Mouse (Mus musculus): ENCODE data around the gene Nup35. TPM values are rescaled to one million over a fixed set of nuclear protein-coding genes. Genes with fewer than 3 reads are reported as not detected.

Gene Nup35
- polyA plus RNA-seq (2012; rRNA removed), result 43.2 and 65.4 TPM in 2 replicates
- 43.3 and 43.7 TPM in 2 replicates for polyA plus RNA-seq (2014; fragmentation: Nextera tagmentation; extraction: Ambion mirVana)

- 3% methylated on average over 21 of the region's 21 CpGs for whole genome bisulfite sequencing
- H3K9ac ChIP-seq (ENCODE audit: low read depth, low read length, severe bottlenecking), result peak within 1 kb of the TSS; percentile 73
- H3K9me3 ChIP-seq (ENCODE audit: control insufficient read depth, low read length), result no peaks in the 10 kb centered on the region
- no peaks in the 10 kb centered on the region; the same call in 1 of the 2 replicates for H3K36me3 ChIP-seq (ENCODE audit: control insufficient read depth, insufficient read depth, low read length)
- peak within 1 kb of the TSS; percentile 28; the same call in 1 of the 2 replicates for H3K27ac ChIP-seq (replicated peaks; ENCODE audit: low read depth, low read length)
- H3K4me1 ChIP-seq (ENCODE audit: control insufficient read depth, insufficient read depth, low read length), result peaks cover 3% of the 10 kb centered on the region; the same call in 1 of the 2 replicates
- peak; percentile 73; the same call in 1 of the 2 replicates for TF ChIP-seq POLR2A (IDR thresholded peaks at IDR 0.05; ENCODE audit: borderline replicate concordance, extremely low read depth, insufficient read depth, insufficient read length)
- peak; percentile 99 for ATAC-seq (ENCODE audit: low FRiP score, low read depth)
- DNase-seq (ENCODE audit: low spot score), result peak; percentile 97
- no peaks in the 10 kb centered on the region for H3K27me3 ChIP-seq (ENCODE audit: control insufficient read depth, insufficient read depth, low read length)
- H3K4me2 ChIP-seq (replicated peaks; ENCODE audit: low read depth, low read length, severe bottlenecking), result peak within 1 kb of the TSS; percentile 61
- peak within 1 kb of the TSS; percentile 59 for H3K4me3 ChIP-seq (replicated peaks; ENCODE audit: low read length)
Observed at GRCm38 (mm10) chr2:80616854-80617737, at the start of gene Nup35, which contains the start of gene Dusp19. TSS of gene Nup35 (plus strand) at chr2:80617236. TSS of gene Dusp19 (plus strand) at chr2:80617045.

- Histone ChIP-seq H3K4me2 (replicated peaks; ENCODE audit: low read depth, low read length, severe bottlenecking) (no peak overlapping the region), H3K4me3 (replicated peaks; ENCODE audit: low read length) (no peak overlapping the region), H3K9ac (ENCODE audit: low read depth, low read length, severe bottlenecking) (no peak overlapping the region), H3K27ac (replicated peaks; ENCODE audit: low read depth, low read length) (no peak overlapping the region), H3K36me3 (ENCODE audit: control insufficient read depth, insufficient read depth, low read length) (peaks cover 3% of the 10 kb centered on the region), H3K27me3 (ENCODE audit: control insufficient read depth, insufficient read depth, low read length) (no peaks in the 10 kb centered on the region), H3K4me1 (ENCODE audit: control insufficient read depth, insufficient read depth, low read length) (no peaks in the 10 kb centered on the region), H3K9me3 (ENCODE audit: control insufficient read depth, low read length) (no peaks in the 10 kb centered on the region)
- no peak for DNase-seq (ENCODE audit: low spot score)
- no peak for TF ChIP-seq POLR2A (IDR thresholded peaks at IDR 0.05; ENCODE audit: borderline replicate concordance, extremely low read depth, insufficient read depth, insufficient read length)
- no peak for ATAC-seq (ENCODE audit: low FRiP score, low read depth)
- WGBS, result 87% methylated on average over 4 of the region's 4 CpGs
Observed at GRCm38 (mm10) chr2:80567411-80567810, 49.6 kb upstream of the Nup35 start.

GRCm38 (mm10) chr2:80570656-80571055 lies 46.4 kb upstream of the Nup35 start:
- no peaks in the 10 kb centered on the region for H3K9me3 ChIP-seq (ENCODE audit: control insufficient read depth, low read length)
- no peak overlapping the region for H3K9ac ChIP-seq (ENCODE audit: low read depth, low read length, severe bottlenecking)
- no peak overlapping the region for H3K4me2 ChIP-seq (replicated peaks; ENCODE audit: low read depth, low read length, severe bottlenecking)
- no peak for DNase-seq (ENCODE audit: low spot score)
- TF ChIP-seq POLR2A (IDR thresholded peaks at IDR 0.05; ENCODE audit: borderline replicate concordance, extremely low read depth, insufficient read depth, insufficient read length), result no peak
- 59% methylated on average over 4 of the region's 4 CpGs for whole genome bisulfite sequencing
- H3K4me3 ChIP-seq (replicated peaks; ENCODE audit: low read length), result no peak overlapping the region
- no peak for ATAC-seq (ENCODE audit: low FRiP score, low read depth)
- H3K4me1 ChIP-seq (ENCODE audit: control insufficient read depth, insufficient read depth, low read length), result no peaks in the 10 kb centered on the region
- peaks cover 3% of the 10 kb centered on the region for H3K36me3 ChIP-seq (ENCODE audit: control insufficient read depth, insufficient read depth, low read length)
- H3K27me3 ChIP-seq (ENCODE audit: control insufficient read depth, insufficient read depth, low read length), result no peaks in the 10 kb centered on the region
- no peak overlapping the region for H3K27ac ChIP-seq (replicated peaks; ENCODE audit: low read depth, low read length)

GRCm38 (mm10) chr2:80577286-80577685 lies 39.8 kb upstream of the Nup35 start:
- no peaks in the 10 kb centered on the region for H3K27me3 ChIP-seq (ENCODE audit: control insufficient read depth, insufficient read depth, low read length)
- TF ChIP-seq POLR2A (IDR thresholded peaks at IDR 0.05; ENCODE audit: borderline replicate concordance, extremely low read depth, insufficient read depth, insufficient read length), result no peak
- 85% methylated on average over 1 of the region's 1 CpGs for WGBS

GRCm38 (mm10) chr2:80579253-80579891 lies 37.7 kb upstream of the Nup35 start:
- Histone ChIP-seq H3K4me3 (replicated peaks; ENCODE audit: low read length) (peak overlapping the region; percentile 16), H3K9me3 (ENCODE audit: control insufficient read depth, low read length) (no peaks in the 10 kb centered on the region), H3K4me1 (ENCODE audit: control insufficient read depth, insufficient read depth, low read length) (peaks cover 11% of the 10 kb centered on the region), H3K36me3 (ENCODE audit: control insufficient read depth, insufficient read depth, low read length) (no peaks in the 10 kb centered on the region), H3K27me3 (ENCODE audit: control insufficient read depth, insufficient read depth, low read length) (no peaks in the 10 kb centered on the region), H3K4me2 (replicated peaks; ENCODE audit: low read depth, low read length, severe bottlenecking) (peak overlapping the region; percentile 38), H3K27ac (replicated peaks; ENCODE audit: low read depth, low read length) (no peak overlapping the region), H3K9ac (ENCODE audit: low read depth, low read length, severe bottlenecking) (no peak overlapping the region)
- TF ChIP-seq POLR2A (IDR thresholded peaks at IDR 0.05; ENCODE audit: borderline replicate concordance, extremely low read depth, insufficient read depth, insufficient read length), result no peak
- ATAC-seq (ENCODE audit: low FRiP score, low read depth) (no peak), DNase-seq (ENCODE audit: low spot score) (no peak)
- 33% methylated on average over 6 of the region's 6 CpGs for WGBS

More at GRCm38 (mm10) chr2:80577286-80577685, 39.8 kb upstream of the Nup35 start:
- no peaks in the 10 kb centered on the region for H3K36me3 ChIP-seq (ENCODE audit: control insufficient read depth, insufficient read depth, low read length)
- H3K4me3 ChIP-seq (replicated peaks; ENCODE audit: low read length), result no peak overlapping the region
- H3K9me3 ChIP-seq (ENCODE audit: control insufficient read depth, low read length), result no peaks in the 10 kb centered on the region
- ATAC-seq (ENCODE audit: low FRiP score, low read depth) (no peak), DNase-seq (ENCODE audit: low spot score) (no peak)
- no peak overlapping the region for H3K4me2 ChIP-seq (replicated peaks; ENCODE audit: low read depth, low read length, severe bottlenecking)
- H3K27ac ChIP-seq (replicated peaks; ENCODE audit: low read depth, low read length), result no peak overlapping the region
- H3K4me1 ChIP-seq (ENCODE audit: control insufficient read depth, insufficient read depth, low read length), result peaks cover 11% of the 10 kb centered on the region
- H3K9ac ChIP-seq (ENCODE audit: low read depth, low read length, severe bottlenecking), result no peak overlapping the region

All from limb, embryonic 14.5 days (tissue).